In genomic region chr5:74193008-74193407, GRCm38 (mm10) we compare ENCODE assay signal across 16 mouse cellular contexts.
"Had no signal": no experiment of that assay in that cellular context is flagged by ENCODE, and none has a peak within 500 bp of the region (broad histone marks: within the 10 kb centered on the region; RNA-seq: fewer than 3 reads in every experiment).

No protein-coding gene starts in this region.

- H3K27ac ChIP-seq: left cerebral cortex, adult 2 months; liver, embryonic 13.5 days; midbrain, embryonic 12.5 days; midbrain, embryonic 15.5 days; neural tube, embryonic 12.5 days; neural tube, embryonic 15.5 days had no signal

- H3K36me3 ChIP-seq: midbrain, embryonic 12.5 days; midbrain, embryonic 15.5 days; neural tube, embryonic 15.5 days had no signal

- H3K4me3 ChIP-seq: kidney, embryonic 15.5 days; left cerebral cortex, adult 2 months; liver, embryonic 13.5 days; midbrain, embryonic 12.5 days; midbrain, embryonic 15.5 days; neural tube, embryonic 12.5 days; neural tube, embryonic 15.5 days had no signal

- H3K27me3 ChIP-seq: neural tube, embryonic 15.5 days had no signal

- DNase-seq: layer of hippocampus, postnatal 36 days; liver, embryonic 13.5 days; lung, adult 2 months; lung, postnatal 14 days; lung, postnatal 4 days; right cerebral cortex, adult 18-20 months; right cerebral cortex, postnatal 25 days; spleen, adult 18-20 months; thymus, adult 18-20 months; thymus, postnatal 36 days had no signal

- H3K9ac ChIP-seq: kidney, embryonic 15.5 days; liver, embryonic 13.5 days; midbrain, embryonic 12.5 days; midbrain, embryonic 15.5 days; neural tube, embryonic 12.5 days; neural tube, embryonic 15.5 days had no signal

- H3K9me3 ChIP-seq: kidney, embryonic 15.5 days; liver, embryonic 13.5 days; midbrain, embryonic 12.5 days; midbrain, embryonic 15.5 days; neural tube, embryonic 12.5 days; neural tube, embryonic 15.5 days had no signal
